Mouse (Mus musculus) layer of hippocampus, adult 9-10 months (tissue): ENCODE measurements around the gene Antxr1.
A peak's percentile ranks its signal among the peaks of the same experiment; 100 is the strongest.

Experiments used
- DNase-seq: peaks from one replicate; pipeline ENCODE4 v3.0.0; 2022; ENCODE audit warnings: low spot score

The Antxr1 gene

GRCm38 (mm10) chr6:87292911-87293851, 42.4 kb downstream of the Antxr1 start:
- no peak for DNase-seq

DNA sequence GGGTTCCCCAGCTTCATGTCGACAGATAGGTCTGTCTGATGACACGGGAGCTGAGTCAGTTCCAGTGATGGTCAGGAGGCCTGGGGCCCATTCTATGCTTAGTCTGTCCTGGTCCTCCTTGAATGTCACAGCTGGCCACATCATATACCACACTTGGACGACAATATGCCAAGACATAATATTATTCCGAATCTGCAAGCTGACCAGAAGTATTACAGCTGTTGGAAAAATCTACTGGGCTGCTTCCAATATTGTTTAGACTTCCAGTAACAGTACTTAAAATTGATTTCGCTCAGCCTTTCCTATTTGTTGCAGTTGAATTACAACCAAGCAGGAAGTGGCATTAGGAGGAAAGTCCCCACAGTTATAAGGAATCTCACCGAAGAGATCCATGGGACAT, 48.4 kb downstream of the Antxr1 start:
- no peak for DNase-seq

DNA sequence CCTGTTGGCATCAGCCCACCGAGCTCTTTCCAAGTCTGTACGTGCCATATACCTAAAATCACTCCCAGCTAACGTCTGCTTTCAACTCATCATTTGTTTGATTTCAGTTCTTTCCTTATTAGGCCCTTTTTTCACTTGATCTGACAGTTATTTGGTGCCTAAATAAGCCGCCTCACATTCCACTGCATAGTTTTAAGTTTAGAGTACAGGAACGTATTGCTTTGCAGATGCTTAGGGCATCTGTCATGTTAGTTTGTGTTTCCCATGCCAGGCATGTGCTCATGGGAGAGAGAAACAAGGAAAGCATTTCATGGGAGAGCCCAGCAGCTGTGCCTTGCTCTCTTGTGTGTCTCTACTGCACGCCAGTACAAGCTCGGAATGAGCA, 50.3 kb downstream of the Antxr1 start:
- peak; percentile 16 for DNase-seq

GRCm38 (mm10) chr6:87284716-87285364, 50.8 kb downstream of the Antxr1 start:
- no peak for DNase-seq

DNA sequence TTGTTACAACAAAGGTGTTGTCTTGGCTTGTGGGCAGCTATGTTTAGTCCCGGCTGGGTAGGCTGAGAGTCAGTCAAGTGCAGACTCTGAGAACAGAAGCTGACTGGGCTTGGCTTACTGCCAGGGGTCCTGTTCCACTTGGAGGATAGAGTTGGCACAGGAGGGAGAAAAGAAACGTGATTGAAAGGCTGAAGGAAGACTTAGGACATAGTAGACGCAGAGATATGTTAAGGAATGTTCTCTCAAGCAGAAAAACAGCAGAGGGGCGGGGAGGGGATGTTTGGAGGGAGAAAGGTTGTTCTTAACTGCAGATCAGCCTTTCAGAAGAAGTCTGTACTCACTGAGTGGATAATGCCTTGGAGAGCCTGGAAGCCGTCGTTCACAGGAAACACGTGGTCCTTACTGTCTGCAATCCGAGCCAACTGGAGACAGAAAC, 53.3 kb downstream of the Antxr1 start:
- no peak for DNase-seq

DNA sequence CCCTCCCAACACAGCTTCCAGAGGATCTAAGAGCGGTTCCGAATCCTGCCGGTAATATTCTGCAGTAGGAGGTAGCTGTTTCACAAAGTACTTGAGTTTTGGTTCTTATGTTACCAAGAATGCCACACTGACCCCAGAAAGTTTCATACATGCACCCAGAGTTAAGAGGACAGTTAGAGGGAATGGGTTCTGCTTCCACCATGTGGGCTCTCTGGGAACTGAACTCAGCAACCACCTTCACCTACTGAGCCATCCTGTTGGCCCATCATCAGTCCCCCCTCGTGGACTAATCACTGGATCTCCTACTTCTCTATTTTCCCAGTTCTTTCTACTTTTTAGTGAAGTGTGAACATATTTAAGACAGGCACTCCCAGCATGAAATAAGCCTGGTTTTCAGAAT, 53.9 kb downstream of the Antxr1 start:
- no peak for DNase-seq

DNA sequence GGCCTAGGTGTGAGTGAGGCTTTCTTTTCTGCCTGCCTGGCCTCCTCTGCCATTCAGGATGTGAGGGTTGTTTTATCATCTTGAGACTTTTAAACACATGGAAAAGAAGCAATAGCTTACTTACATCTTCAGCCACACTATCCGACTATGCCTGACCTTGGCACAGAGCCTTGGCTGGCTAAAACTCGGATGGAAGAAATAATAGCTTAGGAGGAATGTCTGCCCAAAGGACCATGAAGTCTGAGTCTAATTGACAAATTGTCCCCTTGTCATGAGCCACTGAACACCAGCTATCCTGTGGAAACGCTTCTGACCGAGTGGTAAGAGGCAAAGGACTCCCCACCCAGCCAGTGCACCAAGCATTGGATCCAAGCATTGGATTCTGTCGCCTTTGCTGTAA, 57.5 kb downstream of the Antxr1 start:
- DNase-seq: no peak

DNA sequence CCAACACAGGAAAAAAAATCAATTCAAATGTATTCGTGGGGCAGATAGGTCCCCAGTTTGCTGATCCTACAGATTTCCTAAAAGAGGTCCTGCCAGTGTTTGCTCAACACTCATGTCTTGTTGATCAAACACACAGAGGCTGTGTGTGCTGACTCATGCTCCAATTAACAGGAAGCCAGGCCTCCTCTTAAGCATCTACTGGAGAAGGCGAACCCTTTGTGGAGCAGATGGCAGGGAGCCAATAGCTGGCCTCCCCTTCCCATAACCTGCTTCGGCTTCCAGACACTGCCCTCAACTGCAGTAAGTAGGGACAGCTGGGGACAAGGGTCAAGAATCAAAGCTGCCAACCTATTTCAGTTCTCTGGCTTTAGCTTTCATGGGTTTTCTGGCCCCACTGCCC, 58.1 kb downstream of the Antxr1 start:
- no peak for DNase-seq

- DNase-seq: no peak
Observed at GRCm38 (mm10) chr6:87276941-87277340, 58.7 kb downstream of the Antxr1 start.

GRCm38 (mm10) chr6:87274779-87275178, 60.8 kb downstream of the Antxr1 start:
- DNase-seq: no peak

GRCm38 (mm10) chr6:87273791-87274190, 61.8 kb downstream of the Antxr1 start:
- DNase-seq: no peak

DNA sequence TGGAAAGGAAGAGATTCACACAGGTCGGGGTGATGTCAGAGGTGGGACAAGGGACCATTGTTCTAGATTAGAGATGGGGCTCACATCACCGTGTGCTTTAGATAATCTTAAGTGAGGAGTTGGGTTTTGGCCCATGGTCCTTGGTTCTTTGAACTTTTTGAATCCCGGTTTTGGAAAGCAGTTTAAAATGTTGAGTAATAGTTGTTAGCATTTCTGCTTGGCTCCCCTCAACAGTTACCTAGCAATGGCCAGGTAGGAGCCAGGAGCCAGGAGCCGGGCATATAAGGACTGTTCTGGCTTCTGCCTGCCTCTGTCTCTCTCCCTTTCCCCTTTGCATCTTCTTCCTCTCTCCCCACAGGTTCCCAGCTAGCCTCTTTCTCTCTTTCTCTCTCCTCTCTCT, 62.5 kb downstream of the Antxr1 start:
- DNase-seq: no peak

GRCm38 (mm10) chr6:87272202-87272601, 63.4 kb downstream of the Antxr1 start:
- no peak for DNase-seq

GRCm38 (mm10) chr6:87270452-87270851, 65.2 kb downstream of the Antxr1 start:
- no peak for DNase-seq

- no peak for DNase-seq
Observed at GRCm38 (mm10) chr6:87269950-87270349, 65.7 kb downstream of the Antxr1 start.

- DNase-seq: no peak
Observed at GRCm38 (mm10) chr6:87262666-87263065, 73.0 kb downstream of the Antxr1 start.

DNA sequence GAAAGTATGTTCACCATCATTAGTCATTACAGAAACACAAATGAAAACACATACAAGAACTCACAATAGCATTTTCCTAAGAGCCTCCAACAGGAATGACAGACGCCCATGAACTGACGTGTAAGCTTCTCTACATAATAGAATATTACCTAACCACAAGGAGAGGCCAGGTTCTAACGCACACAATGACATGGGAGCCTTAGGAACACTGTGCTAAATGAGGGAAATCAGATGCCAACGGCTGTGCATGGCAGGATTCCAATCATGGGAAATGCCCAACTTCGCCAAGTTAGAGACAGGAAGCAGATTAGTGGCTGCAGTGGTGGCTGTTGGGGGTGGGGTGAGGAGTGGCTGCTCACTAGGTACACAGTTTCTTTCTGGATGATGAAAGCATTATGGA, 76.6 kb downstream of the Antxr1 start:
- no peak for DNase-seq

DNA sequence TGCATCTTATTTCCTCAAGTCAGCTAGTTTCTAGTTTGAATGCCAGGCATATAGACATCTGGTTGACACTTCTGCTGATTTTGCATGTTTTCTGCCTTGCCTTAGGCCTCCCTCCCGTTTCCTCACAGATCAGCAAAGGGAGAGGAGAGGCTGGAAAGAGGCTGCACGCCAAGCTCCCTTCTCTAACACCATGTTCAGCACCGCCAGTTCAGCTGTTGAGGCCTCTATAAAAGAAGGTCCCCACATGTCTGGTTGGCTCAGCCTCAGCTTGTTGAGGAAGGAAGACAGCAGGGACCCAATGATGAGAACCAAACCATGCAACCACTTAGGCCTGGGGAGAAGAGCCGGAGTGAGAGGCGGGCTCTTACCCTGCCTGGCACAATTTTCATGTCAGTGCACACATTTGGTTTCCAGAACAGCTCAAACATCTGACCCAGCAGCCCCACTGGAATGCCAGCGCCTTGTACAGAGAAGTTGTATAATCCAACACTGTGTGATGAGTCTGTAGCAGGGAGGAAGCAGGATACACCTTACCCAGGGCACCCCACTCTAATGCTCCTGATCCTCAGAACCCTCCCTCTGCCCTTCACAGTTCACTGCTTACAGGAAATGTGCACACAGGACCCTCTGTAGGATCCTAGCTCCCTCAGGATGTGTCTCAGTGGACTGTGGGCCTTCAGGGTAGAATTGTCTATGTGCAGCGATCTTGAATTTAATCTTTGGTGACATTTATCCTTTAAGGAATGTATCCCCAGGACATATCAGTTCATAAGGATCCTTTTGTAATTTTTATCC, 77.4 kb downstream of the Antxr1 start:
- no peak for DNase-seq

DNA sequence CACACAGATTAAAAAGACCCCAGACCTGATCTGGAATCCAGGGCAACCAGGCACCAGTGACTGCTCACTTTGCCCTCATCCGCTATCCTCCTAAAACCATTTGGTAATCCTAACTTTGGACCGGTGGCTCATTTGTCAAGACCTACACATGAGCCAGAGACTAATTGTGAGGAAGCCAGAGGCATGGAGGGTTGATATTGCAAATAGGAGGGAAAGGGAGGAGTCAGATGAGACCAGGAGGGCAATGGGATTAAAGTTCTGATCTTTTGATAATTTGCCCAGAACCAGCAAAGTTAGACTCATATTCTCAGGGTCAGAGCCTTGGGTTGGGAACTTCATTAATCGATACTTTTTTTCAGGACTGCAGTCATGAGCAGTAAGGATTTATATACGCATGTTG, 78.2 kb downstream of the Antxr1 start:
- DNase-seq: no peak

DNA sequence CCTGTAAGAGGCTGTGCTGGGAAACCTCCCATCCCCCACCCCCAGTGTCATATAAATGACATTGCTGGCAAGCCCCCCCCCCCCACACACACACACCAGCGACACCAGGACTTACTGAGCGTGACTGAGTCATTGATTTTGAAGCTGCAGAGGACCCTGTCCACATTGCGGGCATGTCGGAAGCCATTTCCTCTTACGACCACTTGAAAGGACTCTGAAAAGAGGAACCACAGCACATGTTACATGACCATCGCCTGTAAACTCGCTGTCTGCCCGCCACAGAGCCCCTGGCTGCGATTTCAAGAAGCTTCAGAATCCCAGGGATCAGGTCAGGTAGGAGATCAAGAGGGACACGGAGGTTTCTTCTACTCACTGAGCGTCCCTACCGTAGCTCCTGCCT, 80.0 kb downstream of the Antxr1 start:
- no peak for DNase-seq

- no peak for DNase-seq
Observed at GRCm38 (mm10) chr6:87254756-87255155, 80.9 kb downstream of the Antxr1 start.

DNA sequence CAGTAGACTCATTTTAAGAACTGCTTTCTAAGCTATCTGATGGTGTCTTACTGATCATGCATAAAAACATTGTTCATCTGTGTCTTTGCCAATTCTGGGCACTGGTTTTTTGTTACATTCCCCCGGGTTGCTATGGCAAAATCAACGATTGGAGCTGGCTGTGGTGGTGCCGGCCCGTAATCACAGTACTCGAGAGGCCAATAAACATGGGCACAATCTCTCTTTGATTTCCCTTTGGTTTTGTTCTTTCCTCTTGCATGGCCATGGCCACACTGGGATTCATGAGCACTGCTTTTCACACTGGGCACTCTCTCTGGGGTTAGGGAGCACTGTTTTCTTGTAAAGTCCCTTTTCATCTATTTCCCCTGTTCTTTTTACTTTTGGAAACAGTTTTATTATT, 83.9 kb downstream of the Antxr1 start:
- DNase-seq: no peak

DNA sequence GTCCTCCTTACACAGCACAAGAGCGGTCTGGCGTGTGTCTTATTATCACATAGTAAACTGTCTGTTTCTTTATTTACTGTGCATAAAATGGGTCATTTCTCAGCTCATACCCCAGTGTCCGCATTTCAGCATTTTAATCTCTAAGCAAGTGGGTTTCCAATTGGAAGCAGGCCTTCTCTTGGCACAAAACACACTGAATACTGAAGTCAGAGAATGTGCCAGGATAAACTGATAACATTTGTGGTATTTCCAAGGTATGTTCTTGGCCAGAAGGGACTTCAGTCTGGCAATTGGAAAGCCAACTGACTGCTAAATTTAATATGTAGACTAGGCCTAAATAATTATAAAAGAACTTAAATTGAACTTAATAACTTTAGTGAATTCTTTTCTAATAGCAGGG, 84.9 kb downstream of the Antxr1 start:
- no peak for DNase-seq
